Mouse (Mus musculus) ZHBTc4 (cell line): Measurements from ENCODE around the gene Gm765.

Source experiments
- DNase-seq: peaks from one replicate; pipeline ENCODE4 v3.0.0-alpha.2; 2011; ENCODE audit warnings: low read depth, low spot score

Gm765 gene

DNA sequence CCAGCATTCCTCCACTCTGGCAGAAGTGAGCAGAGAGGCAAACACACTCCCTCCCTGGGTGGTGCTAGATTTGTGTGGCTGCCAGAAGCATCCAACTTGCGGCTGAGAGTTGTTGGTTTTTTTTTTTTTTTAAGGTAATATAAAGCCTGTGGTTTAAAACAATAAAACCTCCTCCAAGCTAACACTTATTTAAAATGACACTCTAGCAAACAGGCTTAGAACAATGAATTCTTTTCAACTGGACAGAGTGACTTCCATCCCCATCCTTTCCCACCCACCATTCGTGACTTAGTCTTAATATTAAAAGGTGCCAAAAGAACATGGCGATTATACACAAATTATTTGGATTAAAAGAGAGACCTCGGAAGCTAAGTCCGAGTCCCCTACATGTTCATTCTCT, at the start of gene Gm765:
TSS of gene Gm765 (minus strand) at position 101 of the 400 bp plus-strand sequence.
- DNase-seq, result no peak

DNA sequence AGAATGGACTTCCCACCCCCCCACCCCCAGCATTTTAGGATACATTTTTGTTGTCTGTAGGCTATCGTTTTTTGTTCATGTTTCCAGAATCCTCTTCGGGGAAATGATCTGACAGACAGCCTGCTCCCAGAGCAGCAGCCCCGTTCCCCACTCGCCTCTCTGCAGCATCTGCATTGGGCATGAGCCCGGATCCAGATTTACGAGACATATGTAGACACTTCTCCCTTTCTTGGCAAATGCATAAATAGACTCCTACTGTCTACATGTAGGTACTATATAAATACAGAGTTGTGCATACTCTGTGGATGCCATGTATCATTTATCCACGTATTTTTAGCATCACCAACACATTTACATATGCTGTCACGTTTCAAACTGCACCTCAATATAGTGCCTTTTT, 42.9 kb upstream of the Gm765 start:
- DNase-seq, result no peak

GRCm38 (mm10) chr6:98384431-98384830, 41.9 kb upstream of the Gm765 start:
- no peak for DNase-seq

DNA sequence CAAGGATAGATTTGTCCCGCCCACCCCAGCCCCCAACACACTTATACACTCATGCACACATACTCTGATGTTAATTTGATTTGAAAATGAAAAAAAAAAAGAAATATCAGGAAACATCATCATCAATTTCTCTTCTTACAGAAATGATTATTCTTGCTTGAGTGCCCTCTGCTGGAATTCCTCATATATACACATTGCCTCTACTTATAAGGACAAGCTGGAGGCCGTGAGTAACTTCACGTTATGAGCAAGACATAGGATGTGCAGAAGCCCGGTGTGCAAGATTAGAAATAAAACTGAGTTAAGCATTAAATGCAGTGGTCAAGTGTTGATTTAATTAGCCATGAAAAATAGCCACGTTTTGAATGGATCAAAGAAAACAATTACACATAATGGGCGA, 40.9 kb upstream of the Gm765 start:
- DNase-seq, result peak; percentile 12

DNA sequence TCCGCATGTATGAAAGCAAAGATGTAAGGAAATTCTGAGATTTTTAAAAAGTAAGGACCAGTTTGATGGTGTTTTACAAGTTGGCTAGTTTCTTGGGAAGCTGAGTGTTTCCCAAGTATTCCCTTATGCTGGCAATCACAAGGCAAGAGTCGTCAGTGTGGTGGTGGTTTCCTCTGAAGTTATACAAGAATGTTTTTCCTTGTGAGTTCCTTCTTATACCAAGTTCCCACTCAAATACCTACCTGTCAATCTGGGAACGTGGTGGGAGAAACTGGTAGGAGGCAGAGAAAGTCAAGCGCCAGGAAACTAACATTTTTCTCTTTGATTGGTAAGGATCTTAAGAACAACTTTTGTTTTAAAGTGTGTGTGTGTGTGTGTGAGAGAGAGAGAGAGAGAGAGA, 23.6 kb upstream of the Gm765 start:
- DNase-seq, result no peak

DNA sequence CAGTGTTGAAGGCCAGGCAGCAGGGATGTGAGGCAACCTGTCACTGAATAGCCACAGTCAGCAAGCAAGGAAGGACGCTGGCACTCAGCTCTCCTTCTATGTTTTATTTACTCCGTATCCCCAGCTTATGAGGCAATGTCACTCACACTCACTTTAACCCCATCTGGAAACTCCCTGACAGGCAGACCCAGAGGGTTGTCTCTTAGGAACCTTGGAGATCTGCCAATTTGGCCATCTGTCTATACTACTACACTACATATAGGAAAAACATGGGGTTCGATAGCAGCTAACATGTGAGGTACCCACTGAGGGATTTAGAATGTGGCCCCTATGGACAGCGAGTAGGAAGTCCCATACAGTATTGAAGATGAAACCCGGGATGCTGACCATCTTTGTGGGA, 12.7 kb upstream of the Gm765 start:
- no peak for DNase-seq

- DNase-seq, result no peak
Observed at GRCm38 (mm10) chr6:98353285-98353684, 10.7 kb upstream of the Gm765 start.

DNA sequence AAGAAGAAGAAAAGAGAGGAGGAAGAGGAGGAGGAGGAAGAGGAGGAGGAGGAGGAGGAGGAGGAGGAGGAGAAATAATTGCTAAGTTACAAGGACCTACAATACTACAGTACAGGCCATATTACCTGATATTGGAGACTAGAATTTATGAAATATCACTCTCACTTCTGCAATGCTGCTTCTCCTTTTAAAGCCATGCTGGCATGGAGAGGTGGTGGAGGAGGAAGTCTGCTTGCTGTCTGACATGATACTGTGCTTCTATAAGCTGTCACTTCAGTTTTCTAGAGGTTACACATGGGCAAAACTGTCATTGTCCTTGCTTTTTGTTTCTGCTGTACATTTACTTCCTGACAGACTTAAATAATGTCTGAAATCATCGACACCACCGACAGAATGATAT, 9.8 kb downstream of the Gm765 start:
- DNase-seq, result no peak

- no peak for DNase-seq
Observed at GRCm38 (mm10) chr6:98311659-98312058, 30.9 kb downstream of the Gm765 start.

DNA sequence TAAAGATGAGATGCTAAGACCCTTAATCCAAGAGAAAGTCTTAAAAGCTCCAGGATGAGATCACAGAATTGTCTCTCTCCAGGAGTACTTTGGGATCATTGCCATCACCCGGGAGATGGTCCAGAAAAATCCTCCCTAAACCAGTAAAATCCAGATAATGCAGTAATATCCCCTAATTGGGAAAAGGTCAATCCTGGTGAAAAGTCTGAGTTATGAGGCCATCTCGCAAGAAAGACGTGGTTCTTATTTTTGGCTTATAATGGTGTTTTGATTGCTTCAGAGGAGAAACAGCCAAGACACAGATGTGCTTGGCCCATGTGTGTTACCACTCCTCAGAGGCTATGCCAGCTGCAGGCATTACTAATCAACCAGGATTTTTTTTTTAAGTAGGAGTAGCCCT, 34.9 kb downstream of the Gm765 start:
- no peak for DNase-seq

GRCm38 (mm10) chr6:98307159-98307558, 35.4 kb downstream of the Gm765 start:
- DNase-seq, result no peak

DNA sequence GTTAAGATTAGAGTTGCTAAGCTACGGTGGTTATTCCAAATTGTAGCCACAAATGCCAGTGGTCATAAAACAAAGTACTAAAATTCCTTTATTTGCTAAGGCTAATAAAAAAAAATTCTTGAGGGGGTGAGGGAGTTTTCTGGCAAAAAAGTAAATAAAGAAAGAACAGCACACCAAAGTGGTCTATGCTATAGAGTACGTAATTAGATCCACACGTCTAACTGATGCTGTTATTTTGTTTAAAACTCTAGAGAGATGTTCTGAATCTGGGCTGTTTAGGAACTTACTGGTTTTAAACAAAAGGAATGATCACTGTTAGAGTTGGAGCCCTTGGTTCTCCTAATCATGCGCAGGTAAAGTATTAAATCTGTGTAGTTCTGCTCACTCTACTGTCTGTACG, 50.5 kb downstream of the Gm765 start:
- DNase-seq, result no peak

DNA sequence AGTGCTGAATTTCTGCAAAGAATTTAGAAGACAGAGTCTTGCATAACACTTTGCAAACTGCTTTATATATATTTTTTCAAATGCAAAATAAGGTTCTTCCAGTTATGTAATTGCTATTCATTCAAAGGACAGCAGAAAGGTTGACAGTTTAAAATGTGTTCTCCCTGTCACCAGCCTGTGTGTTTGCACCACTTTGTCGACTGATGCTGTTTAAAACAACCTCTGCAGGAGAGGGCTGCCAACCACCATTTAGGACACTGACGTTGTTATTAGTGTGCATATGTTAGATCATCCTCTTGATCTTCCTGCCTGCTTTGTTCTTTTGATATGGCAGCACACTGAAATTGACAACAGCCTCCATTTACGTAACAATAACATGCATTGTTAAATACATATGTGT, 54.2 kb downstream of the Gm765 start:
- DNase-seq, result peak; percentile 4

DNA sequence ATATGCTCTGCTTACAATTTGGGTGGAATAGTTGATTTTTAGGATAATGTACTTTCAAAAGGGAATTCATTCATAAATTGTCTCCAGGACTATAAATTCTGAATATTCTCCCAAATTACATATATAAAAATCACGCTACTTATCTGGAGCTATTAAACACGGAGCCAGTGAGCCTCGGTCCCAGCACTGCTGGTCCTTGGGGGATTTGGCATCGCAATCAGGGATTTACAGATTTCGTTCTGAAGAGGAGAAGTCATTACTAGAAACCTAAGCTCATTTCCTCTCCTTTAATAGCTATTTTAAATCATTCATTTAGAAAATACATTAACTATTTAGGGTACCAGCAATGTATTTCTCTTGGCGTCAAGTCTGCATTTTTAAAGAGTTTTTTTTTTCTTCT, 55.0 kb downstream of the Gm765 start:
- no peak for DNase-seq

- no peak for DNase-seq
Observed at GRCm38 (mm10) chr6:98285190-98285589, 57.4 kb downstream of the Gm765 start.

DNA sequence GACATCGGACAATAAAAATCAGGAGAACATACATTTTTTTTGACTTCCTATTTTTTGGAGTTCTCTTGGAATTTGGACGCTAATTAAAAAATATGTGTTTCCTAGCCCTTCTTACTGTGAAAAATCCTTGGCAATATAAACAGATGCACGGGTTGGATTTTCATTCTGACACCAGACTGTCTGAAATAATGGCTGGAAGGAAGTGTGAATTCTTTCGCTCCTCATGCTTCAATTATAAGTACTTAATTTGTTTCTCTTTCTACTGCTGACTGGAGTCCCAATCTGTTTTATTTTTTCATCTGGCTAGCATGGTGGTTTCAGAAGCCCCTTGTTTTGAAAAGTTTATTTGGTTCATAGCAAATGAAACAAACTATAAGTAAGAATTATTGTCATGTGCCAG, 59.8 kb downstream of the Gm765 start:
- DNase-seq, result no peak

DNA sequence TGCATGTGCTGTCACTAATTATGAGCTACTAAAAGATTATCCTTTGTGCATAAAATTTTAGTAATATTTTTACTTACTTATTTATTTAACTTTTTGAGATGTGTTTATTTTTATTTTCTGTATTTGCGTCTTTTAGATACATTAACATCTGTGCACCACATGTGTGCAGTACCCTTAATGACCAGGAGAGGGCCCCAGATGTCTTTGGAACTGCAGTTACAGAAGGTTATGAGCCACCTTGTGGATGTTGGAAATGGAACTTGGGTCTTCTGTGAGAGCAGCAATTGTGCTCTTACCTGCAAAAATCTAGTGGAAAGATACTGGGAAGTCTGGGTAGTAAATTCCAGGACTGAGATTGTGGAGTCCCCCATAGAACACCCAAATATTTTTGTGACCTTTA, 71.0 kb downstream of the Gm765 start:
- DNase-seq, result peak; percentile 76

DNA sequence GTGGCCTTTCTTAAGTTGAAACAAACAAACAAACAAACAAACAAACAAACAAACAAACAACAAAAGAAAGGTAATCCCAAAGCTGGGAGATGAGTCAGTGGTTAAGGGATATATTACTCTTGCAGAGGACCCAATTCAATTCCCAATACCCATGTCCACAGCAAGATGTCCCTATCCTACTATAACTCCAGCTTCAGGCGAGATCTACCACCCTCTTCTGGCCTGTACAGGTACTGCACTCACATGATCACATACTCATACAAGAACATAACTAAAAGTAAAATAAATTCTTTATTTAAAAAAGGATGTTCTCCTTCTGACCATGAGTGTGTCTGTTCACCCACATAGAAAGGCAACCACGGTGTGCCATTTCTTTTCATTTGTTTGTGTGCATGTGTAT, 79.6 kb downstream of the Gm765 start:
- peak; percentile 54 for DNase-seq

DNA sequence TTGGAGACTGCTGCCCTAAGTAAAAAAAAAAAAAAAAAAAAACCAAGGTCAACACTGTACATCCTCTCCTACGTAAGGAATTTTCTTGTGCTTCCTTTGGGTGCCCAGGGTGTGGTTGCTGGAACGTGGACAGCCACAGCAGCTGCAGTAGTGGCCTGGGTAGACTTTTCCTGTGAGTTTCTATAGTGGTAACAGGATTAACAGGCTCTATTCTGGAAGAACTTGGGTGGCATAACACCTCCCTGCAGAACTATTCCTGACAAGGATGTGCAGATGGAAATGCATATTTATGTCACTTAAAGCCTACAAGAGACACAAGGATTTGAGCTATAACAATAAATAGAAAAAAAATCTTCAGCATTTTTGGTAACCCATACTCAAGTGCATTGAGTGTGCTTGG, 83.5 kb downstream of the Gm765 start:
- DNase-seq, result no peak

- no peak for DNase-seq
Observed at GRCm38 (mm10) chr6:98246449-98246848, 96.1 kb downstream of the Gm765 start.

GRCm38 (mm10) chr6:98243186-98243585, 99.4 kb downstream of the Gm765 start:
- DNase-seq, result no peak

DNA sequence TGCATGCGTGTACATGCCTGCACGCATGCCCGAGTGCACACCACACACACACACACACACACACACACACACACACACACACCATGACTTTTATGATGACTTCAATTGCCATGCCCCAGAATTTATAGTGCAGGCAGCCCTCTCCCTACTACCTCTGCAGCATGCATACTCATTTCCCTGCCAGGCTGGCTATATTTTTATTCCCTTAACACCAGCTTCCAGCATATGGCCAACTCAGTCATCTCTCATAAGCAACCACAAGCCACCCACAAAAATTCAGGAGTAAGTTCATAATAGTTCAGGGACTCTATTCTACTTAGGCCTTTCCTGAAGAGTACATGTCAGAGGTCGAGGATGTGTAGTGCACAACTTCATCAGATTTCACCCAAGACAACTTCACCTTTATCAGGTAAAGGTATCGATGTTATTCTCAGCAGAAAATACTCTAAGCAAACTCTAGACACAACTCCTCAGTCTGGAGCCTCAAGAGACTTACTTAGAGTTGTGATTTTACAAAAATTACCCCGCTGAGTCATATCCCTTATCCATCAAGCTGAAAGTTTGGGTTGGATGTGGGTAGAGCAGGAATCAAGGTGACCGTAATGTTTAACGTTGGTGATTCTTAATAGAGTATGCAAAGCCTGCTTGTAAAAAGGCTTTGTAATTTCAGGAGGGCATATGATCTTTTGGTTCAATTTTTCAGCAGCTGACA, 101.8 kb downstream of the Gm765 start:
- no peak for DNase-seq

GRCm38 (mm10) chr6:98234097-98234496, 108.5 kb downstream of the Gm765 start:
- no peak for DNase-seq

GRCm38 (mm10) chr6:98223923-98224322, 118.6 kb downstream of the Gm765 start:
- DNase-seq, result no peak
